Mouse (Mus musculus) central nervous system, embryonic 11.5 days (tissue): ENCODE data around the gene Olfr356. TPM values are rescaled to one million over a fixed set of nuclear protein-coding genes. Genes with fewer than 3 reads are reported as not detected.

ENCODE experiments used
- polyA plus RNA-seq: library from polyadenylated mRNA; depleted of rRNA; stranded (reverse); fragments of >200 nt; gene quantifications from 2 replicates; pipeline ENCODE4 v1.2.3, GENCODE M21; 2012; rRNA removed

Olfr356 gene
- polyA plus RNA-seq, result not detected in 2 replicates

GRCm38 (mm10) chr2:36936821-36937220 is at the start of gene Olfr356:
Gene Olfr356, plus strand, starts transcription at chr2:36937121.

DNA sequence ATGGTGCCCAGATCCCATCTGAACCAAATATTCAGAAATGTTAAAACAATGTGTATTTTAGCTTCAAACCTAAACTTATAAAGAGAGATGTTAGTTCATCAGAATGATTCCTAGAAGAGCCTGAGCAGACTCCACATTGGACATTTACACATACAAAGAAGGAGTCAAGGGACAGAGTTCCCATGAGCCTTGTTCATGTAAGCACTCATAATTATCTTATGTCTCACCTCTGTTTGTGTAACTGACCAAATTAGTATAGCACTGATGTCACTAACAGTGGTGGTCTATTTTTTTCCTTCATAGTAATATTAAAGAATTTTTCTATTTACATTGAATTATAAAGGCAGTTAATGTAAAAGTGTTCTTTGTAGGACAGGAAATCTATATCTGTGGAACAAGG is 44.1 kb upstream of the Olfr356 start, which contains the start of gene Olfr353:
TSS of gene Olfr353 (minus strand) at position 101 of the 400 bp plus-strand sequence.

DNA sequence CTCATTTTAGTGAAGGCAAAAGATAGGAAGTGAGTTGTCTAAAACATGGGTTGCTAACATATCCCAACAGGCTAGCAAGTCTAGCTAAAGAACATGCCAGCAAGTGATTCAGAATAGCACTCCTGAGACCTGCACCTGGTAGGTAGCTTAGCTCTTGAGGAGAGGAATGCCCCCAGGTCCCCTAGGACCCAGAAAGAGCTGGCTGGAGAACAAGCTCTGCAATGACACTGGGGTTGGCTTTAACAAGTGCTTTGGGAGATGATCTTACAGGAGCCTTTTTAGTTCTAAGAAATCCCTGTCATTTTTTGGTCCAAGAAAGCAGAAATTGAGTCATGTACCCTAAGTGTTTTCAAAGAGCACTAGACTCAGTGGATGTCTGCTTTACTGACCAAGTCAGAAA is 31.5 kb upstream of the Olfr356 start, which contains the start of gene Olfr354:
TSS of gene Olfr354 (plus strand) at position 301 of the 400 bp plus-strand sequence.

DNA sequence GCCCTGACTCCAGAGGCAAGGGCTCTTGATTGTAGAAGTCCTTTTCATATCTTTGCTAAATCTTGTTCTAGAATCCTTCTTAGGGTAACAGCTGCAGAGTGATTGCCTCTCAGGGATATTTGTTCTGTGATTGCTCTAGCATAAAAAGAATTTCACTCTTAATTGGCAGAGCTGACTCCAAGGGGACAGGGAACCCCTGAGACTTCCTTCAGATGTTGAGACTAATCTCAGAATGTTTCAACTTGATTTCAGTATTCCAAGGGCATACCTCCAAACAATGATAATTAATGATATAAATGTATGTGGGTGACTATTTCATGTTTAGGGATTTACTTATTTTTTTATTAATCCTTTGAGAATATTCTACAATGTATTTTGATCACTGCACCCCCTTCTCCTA is 8.1 kb upstream of the Olfr356 start, which contains the start of gene Olfr355:
TSS of gene Olfr355 (minus strand) at position 101 of the 400 bp plus-strand sequence.

Other genes starting within 250 kb of the Olfr356 start
- not detected in 2 replicates for gene Olfr347, start 205.2 kb upstream of the Olfr356 start, polyA plus RNA-seq
- gene Olfr348, start 152.8 kb upstream of the Olfr356 start, polyA plus RNA-seq, result not detected in 2 replicates
- not detected in 2 replicates for gene Olfr50, start 146.6 kb upstream of the Olfr356 start, polyA plus RNA-seq
- gene Olfr3, start 120.1 kb upstream of the Olfr356 start, polyA plus RNA-seq, result not detected in 2 replicates
- not detected in 2 replicates for gene Olfr350, start 90.8 kb upstream of the Olfr356 start, polyA plus RNA-seq
- gene Olfr351, start 74.5 kb upstream of the Olfr356 start, polyA plus RNA-seq, result not detected in 2 replicates
- gene Olfr352, start 68.7 kb upstream of the Olfr356 start, polyA plus RNA-seq, result not detected in 2 replicates
- not detected in 2 replicates for gene Olfr353, start 44.2 kb upstream of the Olfr356 start, polyA plus RNA-seq
- not detected in 2 replicates for gene Olfr354, start 31.4 kb upstream of the Olfr356 start, polyA plus RNA-seq
- not detected in 2 replicates for gene Olfr355, start 8.2 kb upstream of the Olfr356 start, polyA plus RNA-seq
- gene Olfr357, start 56.7 kb downstream of the Olfr356 start, polyA plus RNA-seq, result not detected in 2 replicates
- gene Olfr358, start 72.2 kb downstream of the Olfr356 start, polyA plus RNA-seq, result not detected in 2 replicates
- not detected in 2 replicates for gene Olfr360, start 128.6 kb downstream of the Olfr356 start, polyA plus RNA-seq
- not detected in 2 replicates for gene Olfr361, start 152.2 kb downstream of the Olfr356 start, polyA plus RNA-seq
- gene Olfr362, start 180.8 kb downstream of the Olfr356 start, polyA plus RNA-seq, result not detected in 2 replicates
- not detected in 2 replicates for gene Olfr364-ps1, start 202.2 kb downstream of the Olfr356 start, polyA plus RNA-seq